Mouse (Mus musculus) heart, postnatal 0 days (tissue): ENCODE measurements around the gene Tmbim7. TPM values are rescaled to one million over a fixed set of nuclear protein-coding genes. Genes with fewer than 3 reads are reported as not detected.

Experiments used
- ATAC-seq: fragments of 200-750 bp; cut with Nextera tagmentation; 2 replicates; pipeline ENCODE4 v1.8.0; 2017; ENCODE audit warnings: low read depth, moderate number of reproducible peaks, moderate library complexity; ENCODE audit not compliant: insufficient read depth
- DNase-seq: peaks from one replicate; pipeline ENCODE4 v3.0.0-alpha.2; 2016; ENCODE audit warnings: low spot score
- H3K27ac ChIP-seq: fragments of 300-500 bp; sonication (generic); 2 replicates; pipeline ENCODE4 v1.5.1; 2014; ENCODE audit warnings: low read depth, mild to moderate bottlenecking
- H3K27me3 ChIP-seq: fragments of 300-500 bp; sonication (generic); 2 replicates; pipeline ENCODE4 v1.6.1; 2014; ENCODE audit warnings: low read length, mixed read lengths; ENCODE audit not compliant: control insufficient read depth, insufficient read depth
- H3K36me3 ChIP-seq: fragments of 300-500 bp; sonication (generic); replicated peaks from 2 replicates; pipeline ENCODE4 v1.6.1; 2014; ENCODE audit warnings: low read length, mixed read lengths; ENCODE audit not compliant: control insufficient read depth, insufficient read depth
- H3K4me1 ChIP-seq: fragments of 300-500 bp; sonication (generic); 2 replicates; pipeline ENCODE4 v1.6.1; 2014; ENCODE audit warnings: antibody characterized with exemption; ENCODE audit not compliant: control insufficient read depth, insufficient read depth
- H3K4me2 ChIP-seq: fragments of 300-500 bp; sonication (generic); 2 replicates; pipeline ENCODE4 v1.6.1; 2014; ENCODE audit warnings: low read depth, mild to moderate bottlenecking, low read length, moderate library complexity
- H3K4me3 ChIP-seq: fragments of 300-500 bp; sonication (generic); 2 replicates; pipeline ENCODE4 v1.5.1; 2014; ENCODE audit warnings: low read depth, low read length
- H3K9ac ChIP-seq: fragments of 300-500 bp; sonication (generic); replicated peaks from 2 replicates; pipeline ENCODE4 v1.6.1; 2014; ENCODE audit warnings: low read depth, low read length, mixed read lengths
- H3K9me3 ChIP-seq: fragments of 300-500 bp; sonication (generic); replicated peaks from 2 replicates; pipeline ENCODE4 v1.6.1; 2016; ENCODE audit warnings: low read length; ENCODE audit not compliant: control insufficient read depth
- CTCF ChIP-seq: IDR thresholded peaks from 2 replicates; pipeline ENCODE4 v1.5.1; 2016; ENCODE audit warnings: antibody characterized with exemption, control low read depth, low read depth
- EP300 ChIP-seq: IDR thresholded peaks from 2 replicates; pipeline ENCODE4 v1.6.1; 2016; ENCODE audit warnings: antibody characterized with exemption, low read depth
- WGBS: fragments of 180-500 bp; shearing (Covaris S2); extraction: QIAGEN DNeasy Blood & Tissue Kit; methylation state at CpG from one replicate; pipeline ENCODE4 v1.1.7; 2014; 5-methylcytosine and 5-hydroxymethylcytosine counted together
- polyA plus RNA-seq: library from polyadenylated mRNA; unstranded; fragments of >200 nt; fragmentation: Nextera tagmentation; extraction: Ambion mirVana; gene quantifications from 2 replicates; pipeline ENCODE4 v1.2.1, GENCODE M21; 2015
- total RNA-seq: library from RNA; depleted of rRNA; stranded (reverse); fragments of >200 nt; gene quantifications from 2 replicates; pipeline ENCODE4 v1.2.3, GENCODE M21; 2014; ENCODE audit warnings: low replicate concordance

The Tmbim7 gene
- total and polyA plus RNA-seq, 2 experiments from 2014 or later: not detected

GRCm38 (mm10) chr5:3666585-3666984 is 15.6 kb downstream of the Tmbim7 start:
- ATAC-seq (no peak), DNase-seq (no peak)
- Histone ChIP-seq H3K4me2 (no peak overlapping the region), H3K4me1 (no peaks in the 10 kb centered on the region), H3K9ac (no peak overlapping the region), H3K27ac (no peak overlapping the region), H3K36me3 (no peaks in the 10 kb centered on the region), H3K27me3 (no peaks in the 10 kb centered on the region), H3K4me3 (no peak overlapping the region), H3K9me3 (no peaks in the 10 kb centered on the region)
- WGBS: 83% methylated on average over 12 of the region's 12 CpGs
- no peak for TF ChIP-seq EP300
- no peak for TF ChIP-seq CTCF

- Histone ChIP-seq H3K4me3 (no peak overlapping the region), H3K27ac (no peak overlapping the region), H3K9ac (no peak overlapping the region), H3K4me1 (no peaks in the 10 kb centered on the region), H3K4me2 (no peak overlapping the region), H3K27me3 (no peaks in the 10 kb centered on the region), H3K36me3 (no peaks in the 10 kb centered on the region), H3K9me3 (no peaks in the 10 kb centered on the region)
- TF ChIP-seq CTCF (no peak), EP300 (no peak)
- DNase-seq: no peak
- ATAC-seq: no peak
- WGBS: 81% methylated on average over 6 of the region's 6 CpGs
Measured at GRCm38 (mm10) chr5:3669938-3670554, 19.1 kb downstream of the Tmbim7 start.

DNA sequence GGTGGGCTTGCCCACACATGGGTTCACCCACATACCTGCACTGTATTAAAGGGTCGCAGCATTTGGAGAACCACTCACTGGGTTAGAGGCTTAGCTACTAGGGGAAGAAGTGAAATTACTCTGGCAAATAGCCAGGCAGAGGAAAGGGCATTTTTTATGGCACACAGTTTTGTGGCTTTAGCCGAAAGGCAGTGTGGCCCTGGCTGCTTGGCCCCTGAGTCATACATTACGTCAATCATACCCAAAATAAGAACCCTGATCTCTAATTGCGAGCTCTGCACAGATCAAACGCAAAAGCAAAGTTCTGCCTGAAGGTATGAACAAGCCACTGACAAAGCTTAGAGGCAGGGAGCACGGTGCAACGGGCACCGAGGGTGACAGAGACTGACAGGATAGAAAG is 37.3 kb downstream of the Tmbim7 start:
- peaks cover 38% of the 10 kb centered on the region for H3K36me3 ChIP-seq
- DNase-seq (no peak), ATAC-seq (no peak)
- H3K9ac ChIP-seq: no peak overlapping the region
- no peak overlapping the region for H3K4me2 ChIP-seq
- 85% methylated on average over 8 of the region's 8 CpGs for WGBS
- no peaks in the 10 kb centered on the region for H3K27me3 ChIP-seq
- TF ChIP-seq CTCF (no peak), EP300 (no peak)
- no peak overlapping the region for H3K27ac ChIP-seq
- no peaks in the 10 kb centered on the region for H3K9me3 ChIP-seq
- no peak overlapping the region for H3K4me3 ChIP-seq
- H3K4me1 ChIP-seq: no peaks in the 10 kb centered on the region

DNA sequence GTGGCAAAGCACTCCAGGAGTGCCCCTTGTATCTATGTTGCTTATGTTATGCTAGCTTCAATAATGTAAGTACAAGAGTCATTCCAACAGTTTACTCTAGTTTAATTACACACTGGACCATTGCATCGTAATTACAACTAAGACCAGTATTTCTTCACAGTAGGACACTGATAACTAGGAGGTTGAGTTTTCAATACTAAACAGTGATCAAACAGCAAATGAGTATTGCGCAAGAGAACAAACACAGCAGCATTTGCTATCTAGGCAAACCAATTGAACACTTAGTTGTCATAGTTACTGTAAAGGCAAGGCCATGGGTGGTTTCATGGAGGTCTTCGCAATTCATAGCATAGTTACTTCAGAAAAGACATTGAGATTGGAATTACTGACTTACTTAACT is 40.3 kb downstream of the Tmbim7 start:
- H3K9ac ChIP-seq: no peak overlapping the region
- no peak overlapping the region for H3K4me2 ChIP-seq
- H3K27ac ChIP-seq: no peak overlapping the region
- TF ChIP-seq CTCF (no peak), EP300 (no peak)
- no peaks in the 10 kb centered on the region for H3K9me3 ChIP-seq
- peaks cover 52% of the 10 kb centered on the region for H3K36me3 ChIP-seq
- H3K4me1 ChIP-seq: no peaks in the 10 kb centered on the region
- no peak for DNase-seq
- ATAC-seq: no peak
- no peaks in the 10 kb centered on the region for H3K27me3 ChIP-seq
- H3K4me3 ChIP-seq: no peak overlapping the region
- WGBS: 97% methylated on average over 3 of the region's 3 CpGs

DNA sequence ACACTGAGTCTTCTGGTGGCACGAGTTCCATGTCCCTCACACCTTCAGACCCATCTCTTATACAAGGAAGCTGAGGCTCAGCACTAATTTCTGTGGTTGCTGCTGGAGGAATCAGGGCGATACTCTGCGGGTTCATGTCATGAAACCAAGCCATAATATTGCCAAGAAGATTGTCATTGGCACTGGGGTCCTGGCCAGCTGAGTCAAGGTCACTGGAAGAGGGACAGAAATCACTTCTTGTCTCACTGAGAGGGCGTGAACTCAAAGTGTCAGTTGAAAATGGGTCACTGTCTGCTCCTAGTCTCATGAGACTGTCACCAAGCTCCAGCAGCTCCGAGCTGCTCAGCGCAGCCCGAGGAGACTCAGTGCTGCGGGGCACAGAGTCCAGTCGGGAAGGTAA is 42.0 kb downstream of the Tmbim7 start:
- Histone ChIP-seq H3K9ac (no peak overlapping the region), H3K4me3 (no peak overlapping the region), H3K9me3 (no peaks in the 10 kb centered on the region), H3K4me1 (no peaks in the 10 kb centered on the region), H3K27ac (no peak overlapping the region), H3K27me3 (no peaks in the 10 kb centered on the region), H3K36me3 (peaks cover 59% of the 10 kb centered on the region), H3K4me2 (no peak overlapping the region)
- 90% methylated on average over 9 of the region's 9 CpGs for whole genome bisulfite sequencing
- TF ChIP-seq EP300 (no peak), CTCF (no peak)
- no peak for DNase-seq
- ATAC-seq: no peak

DNA sequence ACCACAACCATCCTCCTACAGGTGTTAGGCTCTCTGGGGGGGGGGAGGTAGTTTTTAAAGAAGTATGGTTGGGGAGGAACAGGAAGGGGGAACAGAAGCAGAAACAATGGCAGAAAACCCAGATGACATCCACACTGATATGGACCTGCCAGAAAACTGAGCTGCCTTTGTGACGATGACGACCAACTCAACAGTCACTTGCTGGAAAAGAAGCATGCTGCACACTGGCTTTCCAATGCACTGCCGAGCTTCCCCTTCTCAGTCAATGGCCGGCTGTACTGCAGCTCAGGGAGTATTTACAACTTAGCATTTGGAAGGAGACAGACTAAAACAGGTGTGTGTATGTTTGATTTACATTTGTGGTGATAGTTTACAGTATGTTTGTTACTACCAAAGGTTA is 44.2 kb downstream of the Tmbim7 start:
- Histone ChIP-seq H3K4me3 (no peak overlapping the region), H3K9me3 (no peaks in the 10 kb centered on the region), H3K27me3 (no peaks in the 10 kb centered on the region), H3K4me1 (no peaks in the 10 kb centered on the region), H3K36me3 (peaks cover 53% of the 10 kb centered on the region), H3K27ac (no peak overlapping the region), H3K4me2 (no peak overlapping the region), H3K9ac (no peak overlapping the region)
- WGBS: 66% methylated on average over 4 of the region's 4 CpGs
- DNase-seq: no peak
- TF ChIP-seq CTCF: no peak
- TF ChIP-seq EP300: no peak
- no peak for ATAC-seq
